Mouse (Mus musculus) frontal cortex, adult 2 months (tissue): ENCODE measurements at regions not wholly inside any gene's neighbourhood (a gene's known extent, or its start where the extent isn't known, plus 50 kb on each side); places are given as distances from the start of the nearest gene placed in this dataset.

Source experiments
- DNase-seq, 2 experiments: peaks; one replicate each; pipeline ENCODE4 v3.0.0; 2022; ENCODE audit warnings: low spot score in 1 of 2; ENCODE audit errors: extremely low spot score in 1 of 2

- no peak for DNase-seq
Measured at GRCm38 (mm10) chr14:71500851-71501250, 901.2 kb upstream of the Fam160b2 start.

- no peak for DNase-seq
Measured at GRCm38 (mm10) chr14:71491201-71491600, 891.6 kb upstream of the Fam160b2 start.

GRCm38 (mm10) chr14:71486176-71486970, 886.7 kb upstream of the Fam160b2 start:
- peak; percentile 8 to 24 for DNase-seq

- DNase-seq = peak in 1 of 2 experiments; percentile 20
Measured at GRCm38 (mm10) chr14:71475656-71476055, 876.0 kb upstream of the Fam160b2 start.

- no peak for DNase-seq
Measured at GRCm38 (mm10) chr14:71473907-71474306, 874.3 kb upstream of the Fam160b2 start.

- DNase-seq = no peak
Measured at GRCm38 (mm10) chr14:71432364-71432763, 832.7 kb upstream of the Fam160b2 start.
